Mouse (Mus musculus): Measurements from ENCODE around the gene Olfr693.
"Not testable (repeated sequence)": the region's sequence is repeated elsewhere in the genome, so short reads cannot be mapped to it uniquely, and the experiment has no call there.

Olfr693 gene

GRCm38 (mm10) chr7:106680484-106680883 lies at the start of gene Olfr693:
Olfr693 (minus strand) TSS chr7:106680584.
- in situ Hi-C loops (cut with MboI; ENCODE audit: low pct_unique_long_range_greater_than_20kb in 1 of 2, low sequenced_read_pairs in 2 of 2, unreplicated experiment in 1 of 2): no loop called here

GRCm38 (mm10) chr7:106725654-106726053 lies 45.3 kb upstream of the Olfr693 start:
- in situ Hi-C loops (cut with MboI; ENCODE audit: low pct_unique_long_range_greater_than_20kb in 1 of 2, low sequenced_read_pairs in 2 of 2, unreplicated experiment in 1 of 2): not testable (repeated sequence)

- in situ Hi-C loops (cut with MboI; ENCODE audit: low pct_unique_long_range_greater_than_20kb in 1 of 2, low sequenced_read_pairs in 2 of 2, unreplicated experiment in 1 of 2): no loop called here
These were observed 35.9 kb upstream of the Olfr693 start, which contains the start of gene Olfr695 for GRCm38 (mm10) chr7:106716296-106716695. Olfr695 (minus strand) TSS chr7:106716396.

- in situ Hi-C loops (cut with MboI; ENCODE audit: low pct_unique_long_range_greater_than_20kb in 1 of 2, low sequenced_read_pairs in 2 of 2, unreplicated experiment in 1 of 2): no loop called here
These were observed 31.1 kb upstream of the Olfr693 start for GRCm38 (mm10) chr7:106711463-106711862.

- in situ Hi-C loops (cut with MboI; ENCODE audit: low pct_unique_long_range_greater_than_20kb in 1 of 2, low sequenced_read_pairs in 2 of 2, unreplicated experiment in 1 of 2): not testable (repeated sequence)
These were observed 27.3 kb upstream of the Olfr693 start for GRCm38 (mm10) chr7:106707705-106708104.

GRCm38 (mm10) chr7:106696891-106697290 lies 16.5 kb upstream of the Olfr693 start:
- in situ Hi-C loops (cut with MboI; ENCODE audit: low pct_unique_long_range_greater_than_20kb in 1 of 2, low sequenced_read_pairs in 2 of 2, unreplicated experiment in 1 of 2): no loop called here

GRCm38 (mm10) chr7:106692976-106693375 lies 12.6 kb upstream of the Olfr693 start:
- in situ Hi-C loops (cut with MboI; ENCODE audit: low pct_unique_long_range_greater_than_20kb in 1 of 2, low sequenced_read_pairs in 2 of 2, unreplicated experiment in 1 of 2): no loop called here

- in situ Hi-C loops (cut with MboI; ENCODE audit: low pct_unique_long_range_greater_than_20kb in 1 of 2, low sequenced_read_pairs in 2 of 2, unreplicated experiment in 1 of 2): no loop called here
These were observed 11.3 kb upstream of the Olfr693 start, which contains the start of gene Olfr694 for GRCm38 (mm10) chr7:106691714-106692113. Olfr694 (minus strand) TSS chr7:106691814.

- in situ Hi-C loops (cut with MboI; ENCODE audit: low pct_unique_long_range_greater_than_20kb in 1 of 2, low sequenced_read_pairs in 2 of 2, unreplicated experiment in 1 of 2): no loop called here
These were observed 5.0 kb upstream of the Olfr693 start for GRCm38 (mm10) chr7:106685382-106685781.

- in situ Hi-C loops (cut with MboI; ENCODE audit: low pct_unique_long_range_greater_than_20kb in 1 of 2, low sequenced_read_pairs in 2 of 2, unreplicated experiment in 1 of 2): no loop called here
These were observed 28.1 kb downstream of the Olfr693 start for GRCm38 (mm10) chr7:106652344-106652652.

GRCm38 (mm10) chr7:106651555-106652343 lies 28.6 kb downstream of the Olfr693 start:
- in situ Hi-C loops (cut with MboI; ENCODE audit: low pct_unique_long_range_greater_than_20kb in 1 of 2, low sequenced_read_pairs in 2 of 2, unreplicated experiment in 1 of 2): no loop called here

GRCm38 (mm10) chr7:106649774-106650173 lies 30.6 kb downstream of the Olfr693 start:
- in situ Hi-C loops (cut with MboI; ENCODE audit: low pct_unique_long_range_greater_than_20kb in 1 of 2, low sequenced_read_pairs in 2 of 2, unreplicated experiment in 1 of 2): no loop called here

GRCm38 (mm10) chr7:106645261-106645660 lies 35.1 kb downstream of the Olfr693 start:
- in situ Hi-C loops (cut with MboI; ENCODE audit: low pct_unique_long_range_greater_than_20kb in 1 of 2, low sequenced_read_pairs in 2 of 2, unreplicated experiment in 1 of 2): no loop called here

- in situ Hi-C loops (cut with MboI; ENCODE audit: low pct_unique_long_range_greater_than_20kb in 1 of 2, low sequenced_read_pairs in 2 of 2, unreplicated experiment in 1 of 2): no loop called here
These were observed 36.0 kb downstream of the Olfr693 start for GRCm38 (mm10) chr7:106644222-106644870.

GRCm38 (mm10) chr7:106640839-106641238 lies 39.5 kb downstream of the Olfr693 start:
- in situ Hi-C loops (cut with MboI; ENCODE audit: low pct_unique_long_range_greater_than_20kb in 1 of 2, low sequenced_read_pairs in 2 of 2, unreplicated experiment in 1 of 2): no loop called here

GRCm38 (mm10) chr7:106635560-106635959 lies 44.8 kb downstream of the Olfr693 start:
- in situ Hi-C loops (cut with MboI; ENCODE audit: low pct_unique_long_range_greater_than_20kb in 1 of 2, low sequenced_read_pairs in 2 of 2, unreplicated experiment in 1 of 2): no loop called here

Measured in mouse embryonic stem cell (cell line).